Mouse (Mus musculus) heart, embryonic 13.5 days (tissue): ENCODE measurements around the gene Tecta. TPM values are rescaled to one million over a fixed set of nuclear protein-coding genes. Genes with fewer than 3 reads are reported as not detected.

Source experiments
- ATAC-seq: fragments of 200-750 bp; cut with Nextera tagmentation; 2 replicates; pipeline ENCODE4 v1.8.0; 2017; ENCODE audit warnings: moderate TSS enrichment; ENCODE audit not compliant: insufficient number of reproducible peaks, low FRiP score, low TSS enrichment; ENCODE audit errors: extremely low read depth
- H3K27ac ChIP-seq: fragments of 300-500 bp; sonication (generic); replicated peaks from 2 replicates; pipeline ENCODE4 v1.5.1; 2015; ENCODE audit warnings: moderate library complexity, mild to moderate bottlenecking, inconsistent platforms
- H3K27me3 ChIP-seq: fragments of 300-500 bp; sonication (generic); replicated peaks from 2 replicates; pipeline ENCODE4 v1.6.1; 2015; ENCODE audit warnings: mild to moderate bottlenecking, inconsistent platforms
- H3K36me3 ChIP-seq: fragments of 300-500 bp; sonication (generic); 2 replicates; pipeline ENCODE4 v1.6.1; 2015; ENCODE audit warnings: mild to moderate bottlenecking, inconsistent platforms
- H3K4me1 ChIP-seq: fragments of 300-500 bp; sonication (generic); 2 replicates; pipeline ENCODE4 v1.6.1; 2015; ENCODE audit warnings: inconsistent platforms
- H3K4me2 ChIP-seq: fragments of 300-500 bp; sonication (generic); 2 replicates; pipeline ENCODE4 v1.6.1; 2015; ENCODE audit warnings: inconsistent platforms, mild to moderate bottlenecking, moderate library complexity
- H3K4me3 ChIP-seq: fragments of 300-500 bp; sonication (generic); 2 replicates; pipeline ENCODE4 v1.5.1; 2015; ENCODE audit warnings: moderate library complexity, mild to moderate bottlenecking, inconsistent platforms
- H3K9ac ChIP-seq: fragments of 300-500 bp; sonication (generic); 2 replicates; pipeline ENCODE4 v1.6.1; 2015; ENCODE audit warnings: inconsistent platforms, mild to moderate bottlenecking, moderate library complexity
- H3K9me3 ChIP-seq: fragments of 300-500 bp; sonication (generic); 2 replicates; pipeline ENCODE4 v1.6.1; 2016; ENCODE audit warnings: inconsistent platforms
- WGBS: fragments of 180-500 bp; shearing (Covaris S2); methylation state at CpG from one replicate; pipeline ENCODE4 v1.1.7; 2015; ENCODE audit warnings: mixed read lengths; 5-methylcytosine and 5-hydroxymethylcytosine counted together
- polyA plus RNA-seq: library from polyadenylated mRNA; unstranded; fragments of >200 nt; fragmentation: Nextera tagmentation; extraction: Ambion mirVana; gene quantifications from 2 replicates; pipeline ENCODE4 v1.2.1, GENCODE M21; 2015

The Tecta gene
- polyA plus RNA-seq, 1 experiment from 2014 or later = 0.51 TPM

- Histone ChIP-seq H3K27me3 (peaks cover 6% of the 10 kb centered on the region), H3K4me1 (peaks cover 5% of the 10 kb centered on the region; the same call in 1 of the 2 replicates)
- 76% methylated on average over 9 of the region's 9 CpGs for WGBS
Observed at GRCm38 (mm10) chr9:42318455-42318987, 81.2 kb downstream of the Tecta start.

DNA sequence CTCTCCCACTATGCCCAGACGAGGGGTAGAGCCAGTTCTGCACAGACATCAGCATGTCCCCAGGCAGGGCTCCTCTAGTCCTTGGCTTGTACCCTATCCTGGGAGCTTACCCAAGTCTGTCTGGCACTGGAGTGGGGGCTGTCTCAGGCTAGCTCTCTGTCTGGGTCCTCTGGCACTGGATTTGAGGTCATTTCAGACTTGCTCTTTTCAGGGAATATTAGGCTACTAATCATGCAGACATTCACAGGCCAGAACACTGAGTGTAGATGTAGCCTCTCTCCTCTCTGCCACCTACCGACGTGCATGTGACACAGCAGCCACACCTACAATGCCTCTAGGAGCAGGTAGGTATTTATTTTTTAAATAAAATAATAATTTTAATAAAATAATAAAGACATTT is 82.4 kb downstream of the Tecta start:
- no peak overlapping the region for H3K9ac ChIP-seq
- peaks cover 4% of the 10 kb centered on the region; the same call in 1 of the 2 replicates for H3K9me3 ChIP-seq
- no peak overlapping the region for H3K4me2 ChIP-seq
- no peak for ATAC-seq
- peaks cover 5% of the 10 kb centered on the region; the same call in 1 of the 2 replicates for H3K4me1 ChIP-seq
- 52% methylated on average over 3 of the region's 3 CpGs for WGBS
- H3K27me3 ChIP-seq = no peaks in the 10 kb centered on the region
- no peak overlapping the region for H3K4me3 ChIP-seq
- H3K36me3 ChIP-seq = no peaks in the 10 kb centered on the region
- H3K27ac ChIP-seq = no peak overlapping the region

More at GRCm38 (mm10) chr9:42318455-42318987, 81.2 kb downstream of the Tecta start:
- no peak overlapping the region for H3K9ac ChIP-seq
- H3K4me3 ChIP-seq = no peak overlapping the region
- H3K4me2 ChIP-seq = no peak overlapping the region
- H3K9me3 ChIP-seq = peaks cover 4% of the 10 kb centered on the region; the same call in 1 of the 2 replicates
- no peak overlapping the region for H3K27ac ChIP-seq
- no peaks in the 10 kb centered on the region for H3K36me3 ChIP-seq
- no peak for ATAC-seq

- H3K9me3 ChIP-seq = peaks cover 5% of the 10 kb centered on the region
- H3K9ac ChIP-seq = no peak overlapping the region
- no peak for ATAC-seq
- no peak overlapping the region for H3K4me2 ChIP-seq
- H3K27me3 ChIP-seq = no peaks in the 10 kb centered on the region
- H3K4me3 ChIP-seq = no peak overlapping the region
- no peaks in the 10 kb centered on the region for H3K36me3 ChIP-seq
- WGBS = 66% methylated on average over 3 of the region's 3 CpGs
- no peak overlapping the region for H3K27ac ChIP-seq
- peaks cover 5% of the 10 kb centered on the region; the same call in 1 of the 2 replicates for H3K4me1 ChIP-seq
Observed at GRCm38 (mm10) chr9:42315816-42316215, 83.9 kb downstream of the Tecta start.

DNA sequence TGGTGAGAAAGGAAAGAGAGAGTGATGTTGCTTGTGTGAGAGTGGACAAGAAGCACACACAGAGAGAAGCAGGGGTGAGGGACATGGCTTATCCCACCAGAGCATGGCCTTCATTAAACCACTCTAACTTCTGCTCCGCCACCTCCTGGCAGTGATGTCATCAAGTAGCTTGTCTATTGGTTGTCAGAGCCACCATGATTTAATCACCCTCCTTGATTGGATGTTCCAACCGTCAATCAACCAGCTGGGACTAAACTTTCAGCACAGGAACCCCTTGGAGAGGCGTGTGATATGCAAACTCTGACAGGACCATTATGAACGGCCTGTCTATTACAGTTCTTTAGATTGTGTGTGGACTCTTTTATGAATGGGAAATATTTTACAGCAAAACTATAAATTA is 84.8 kb downstream of the Tecta start:
- Histone ChIP-seq H3K9me3 (peaks cover 2% of the 10 kb centered on the region; the same call in 1 of the 2 replicates), H3K4me3 (no peak overlapping the region), H3K27me3 (no peaks in the 10 kb centered on the region), H3K36me3 (no peaks in the 10 kb centered on the region), H3K4me1 (peaks cover 5% of the 10 kb centered on the region; the same call in 1 of the 2 replicates), H3K27ac (no peak overlapping the region), H3K9ac (no peak overlapping the region), H3K4me2 (no peak overlapping the region)
- 52% methylated on average over 4 of the region's 4 CpGs for WGBS
- ATAC-seq = no peak

GRCm38 (mm10) chr9:42314388-42314787 is 85.3 kb downstream of the Tecta start:
- no peak overlapping the region for H3K27ac ChIP-seq
- no peak overlapping the region for H3K4me2 ChIP-seq
- no peak overlapping the region for H3K9ac ChIP-seq
- H3K9me3 ChIP-seq = peaks cover 2% of the 10 kb centered on the region; the same call in 1 of the 2 replicates
- no peaks in the 10 kb centered on the region for H3K36me3 ChIP-seq
- 63% methylated on average over 6 of the region's 6 CpGs for WGBS
- ATAC-seq = no peak
- H3K4me1 ChIP-seq = peaks cover 5% of the 10 kb centered on the region; the same call in 1 of the 2 replicates
- no peaks in the 10 kb centered on the region for H3K27me3 ChIP-seq
- no peak overlapping the region for H3K4me3 ChIP-seq

- Histone ChIP-seq H3K36me3 (no peaks in the 10 kb centered on the region), H3K27me3 (no peaks in the 10 kb centered on the region), H3K4me2 (no peak overlapping the region), H3K9ac (no peak overlapping the region), H3K4me3 (no peak overlapping the region), H3K4me1 (peaks cover 5% of the 10 kb centered on the region; the same call in 1 of the 2 replicates), H3K9me3 (peaks cover 2% of the 10 kb centered on the region; the same call in 1 of the 2 replicates), H3K27ac (no peak overlapping the region)
- ATAC-seq = no peak
- WGBS = 16% methylated on average over 3 of the region's 3 CpGs
Observed at GRCm38 (mm10) chr9:42313872-42314271, 85.9 kb downstream of the Tecta start.

- peaks cover 2% of the 10 kb centered on the region; the same call in 1 of the 2 replicates for H3K9me3 ChIP-seq
- peaks cover 8% of the 10 kb centered on the region; the same call in 1 of the 2 replicates for H3K4me1 ChIP-seq
- H3K4me3 ChIP-seq = no peak overlapping the region
- no peak overlapping the region for H3K4me2 ChIP-seq
- no peak overlapping the region for H3K27ac ChIP-seq
- no peaks in the 10 kb centered on the region for H3K36me3 ChIP-seq
- WGBS = 67% methylated on average over 3 of the region's 3 CpGs
- ATAC-seq = no peak
- no peak overlapping the region for H3K9ac ChIP-seq
- no peaks in the 10 kb centered on the region for H3K27me3 ChIP-seq
Observed at GRCm38 (mm10) chr9:42311311-42311710, 88.4 kb downstream of the Tecta start.

GRCm38 (mm10) chr9:42303894-42304293 is 95.8 kb downstream of the Tecta start:
- WGBS = 82% methylated on average over 4 of the region's 4 CpGs
- ATAC-seq = no peak
- Histone ChIP-seq H3K4me3 (no peak overlapping the region), H3K4me2 (no peak overlapping the region), H3K9me3 (no peaks in the 10 kb centered on the region), H3K4me1 (0 out of 2 replicates have a peak, but pooled peaks cover 3% of the 10 kb centered on the region), H3K36me3 (no peaks in the 10 kb centered on the region), H3K27ac (no peak overlapping the region), H3K27me3 (no peaks in the 10 kb centered on the region; the same call in 1 of the 2 replicates), H3K9ac (no peak overlapping the region)

DNA sequence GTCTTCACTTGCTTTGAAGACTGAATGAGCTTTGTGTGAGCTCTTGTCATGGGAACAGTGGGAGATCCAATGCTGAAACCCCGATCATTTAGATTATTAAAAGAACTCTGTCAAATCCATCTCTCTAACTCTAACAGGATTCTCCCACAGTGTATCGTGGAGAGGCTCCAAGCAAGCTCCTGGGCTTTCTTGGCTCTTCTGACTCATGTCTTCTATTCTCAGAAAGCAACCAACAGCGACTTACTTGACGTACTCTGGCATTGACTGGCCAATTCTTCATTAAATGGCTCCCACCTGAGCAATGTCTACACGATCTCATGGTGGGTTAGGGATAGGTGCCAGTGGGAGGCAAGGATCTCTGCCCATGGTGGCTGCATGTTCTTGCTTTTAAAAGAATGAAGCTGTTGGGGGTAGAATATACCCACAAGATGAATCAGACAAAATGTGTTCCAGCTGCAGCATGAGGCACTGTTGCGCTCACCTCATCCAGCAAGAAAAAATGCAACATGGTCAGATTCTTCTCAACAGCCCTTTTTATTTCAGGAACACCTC is 98.6 kb downstream of the Tecta start:
- ATAC-seq = no peak
- WGBS = 73% methylated on average over 6 of the region's 6 CpGs
- Histone ChIP-seq H3K9me3 (no peaks in the 10 kb centered on the region), H3K9ac (no peak overlapping the region), H3K4me3 (no peak overlapping the region), H3K4me1 (no peaks in the 10 kb centered on the region), H3K36me3 (no peaks in the 10 kb centered on the region), H3K4me2 (no peak overlapping the region), H3K27me3 (no peaks in the 10 kb centered on the region; the same call in 1 of the 2 replicates), H3K27ac (no peak overlapping the region)

GRCm38 (mm10) chr9:42296297-42296922 is 103.3 kb downstream of the Tecta start:
- Histone ChIP-seq H3K27me3 (no peaks in the 10 kb centered on the region), H3K27ac (no peak overlapping the region), H3K4me1 (no peaks in the 10 kb centered on the region), H3K9ac (no peak overlapping the region), H3K4me3 (no peak overlapping the region), H3K9me3 (no peaks in the 10 kb centered on the region), H3K4me2 (no peak overlapping the region), H3K36me3 (no peaks in the 10 kb centered on the region)
- ATAC-seq = no peak
- 82% methylated on average over 10 of the region's 10 CpGs for WGBS

DNA sequence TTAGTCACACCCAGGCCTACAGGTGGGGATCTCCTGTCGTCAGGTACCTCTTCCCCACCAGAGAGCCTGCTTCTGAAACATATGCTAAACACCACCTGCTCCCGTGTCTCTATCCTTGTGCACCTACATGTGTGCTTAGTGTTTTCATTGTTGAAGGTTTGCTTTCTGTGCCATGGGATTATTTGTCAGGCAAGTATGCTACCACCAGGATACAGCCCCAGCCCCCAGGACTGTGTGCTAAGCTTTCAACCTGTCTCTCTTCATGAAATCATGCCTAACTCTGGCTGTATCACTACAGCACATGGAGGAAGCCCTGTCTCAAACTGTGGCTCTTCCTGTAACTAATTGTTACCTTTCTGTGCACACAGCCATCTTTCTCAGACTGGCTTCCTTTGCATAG is 105.6 kb downstream of the Tecta start:
- H3K27ac ChIP-seq = no peak overlapping the region
- no peaks in the 10 kb centered on the region for H3K9me3 ChIP-seq
- H3K4me2 ChIP-seq = no peak overlapping the region
- ATAC-seq = no peak
- H3K27me3 ChIP-seq = no peaks in the 10 kb centered on the region
- WGBS = 56% methylated on average over 2 of the region's 2 CpGs
- H3K36me3 ChIP-seq = no peaks in the 10 kb centered on the region
- H3K4me1 ChIP-seq = no peaks in the 10 kb centered on the region
- H3K4me3 ChIP-seq = no peak overlapping the region
- no peak overlapping the region for H3K9ac ChIP-seq
